Mouse (Mus musculus): ENCODE results near the gene C5ar1.

The C5ar1 gene

DNA sequence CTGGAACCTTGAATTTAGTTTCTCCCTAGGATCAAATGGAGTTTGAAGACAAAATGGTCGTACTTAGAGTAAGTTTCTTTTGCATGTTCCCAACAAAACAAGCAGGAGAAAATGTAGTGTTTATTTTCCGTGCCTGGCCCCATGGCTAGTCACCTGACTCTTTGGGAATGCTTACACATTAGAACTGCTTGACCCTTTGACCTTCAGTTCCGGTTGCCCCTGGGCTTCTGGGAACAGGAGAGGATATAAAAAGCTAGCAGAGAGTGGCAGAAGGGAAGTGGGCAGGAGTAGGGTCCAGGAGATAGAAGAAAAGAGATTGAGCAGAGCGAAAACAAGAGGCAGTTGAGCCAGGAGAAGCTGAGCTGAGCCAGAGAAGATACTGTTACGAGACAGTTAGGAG is 29.5 kb downstream of the C5ar1 start:
- no peak for DNase-seq (ENCODE audit: low spot score in 2 of 2)

DNA sequence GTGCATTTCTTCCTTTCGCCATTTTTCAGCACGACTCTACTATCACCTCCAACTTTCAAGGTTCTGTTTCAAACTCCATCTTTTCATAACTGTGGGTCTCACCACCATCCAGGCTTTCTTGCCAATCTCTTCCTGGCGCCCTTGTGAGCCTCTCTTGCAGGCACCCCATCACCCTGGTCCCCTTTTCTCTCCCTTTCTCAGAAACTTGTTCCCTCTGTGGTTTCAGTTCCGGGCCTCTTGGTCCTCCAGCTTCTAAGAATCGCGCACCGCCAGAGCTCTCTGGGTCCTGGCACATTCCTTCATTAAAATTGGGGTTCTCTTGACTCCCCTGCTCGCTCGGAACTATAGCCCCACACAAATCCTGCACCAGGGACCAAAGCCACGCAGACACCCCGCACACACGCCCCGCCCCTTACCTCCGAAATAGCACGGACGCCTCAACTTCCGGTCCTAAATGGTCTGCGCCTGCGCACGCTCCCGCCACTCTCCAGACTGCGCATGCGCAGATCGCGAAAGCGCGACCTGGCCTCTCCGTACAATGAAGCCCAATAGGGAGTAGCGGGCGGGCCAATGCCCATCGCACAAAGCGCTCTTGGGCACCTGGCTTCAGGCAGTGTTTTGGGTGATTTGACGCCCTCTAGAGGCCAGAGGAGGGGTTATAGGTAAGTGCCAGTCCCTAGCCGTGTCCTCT is 37.6 kb downstream of the C5ar1 start, which contains the start of gene Dhx34:
Gene Dhx34 (minus strand): TSS at position 456 of the 691 bp plus-strand sequence.
- DNase-seq (ENCODE audit: low spot score in 2 of 2): peak; percentile 91 to 96

DNA sequence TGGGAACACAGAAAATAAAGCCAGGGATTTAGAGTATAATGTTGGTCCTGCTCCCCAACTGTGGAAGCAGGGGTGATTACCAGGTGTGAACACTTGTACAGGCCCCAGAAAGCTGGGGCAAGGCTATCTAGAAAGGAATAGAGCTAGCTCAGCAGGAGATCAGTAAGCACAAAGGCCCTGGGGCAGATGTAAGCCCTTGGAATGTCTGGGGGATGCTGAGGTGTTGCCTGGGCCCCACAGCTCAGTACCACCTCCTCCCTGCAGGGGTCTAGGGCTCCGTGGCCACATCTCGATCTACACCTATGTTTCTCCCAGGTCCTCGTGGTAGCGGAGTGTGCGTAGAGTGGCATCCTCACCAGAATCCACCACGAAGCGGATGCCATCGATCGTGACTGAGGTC is 45.4 kb downstream of the C5ar1 start:
- DNase-seq (ENCODE audit: low spot score in 2 of 2): no peak

DNA sequence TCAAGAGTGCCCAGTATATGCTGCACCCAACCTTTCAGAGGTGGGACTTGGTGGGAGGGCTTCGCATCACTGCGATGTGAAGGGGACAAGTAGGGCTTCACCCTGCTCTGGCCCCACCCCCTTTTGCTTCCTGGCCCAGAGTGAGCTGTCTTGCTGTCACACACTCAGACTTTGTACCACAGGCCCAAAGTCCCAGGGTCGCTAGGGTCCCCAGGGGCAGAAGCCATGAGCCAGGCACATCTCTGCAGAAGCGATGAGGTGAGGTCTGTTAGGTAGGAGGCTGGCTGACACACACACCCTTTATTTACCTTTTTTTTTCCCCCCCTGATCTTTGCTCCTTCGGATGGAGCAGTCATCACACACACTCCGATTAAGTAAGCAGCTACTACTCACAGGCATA is 46.1 kb downstream of the C5ar1 start:
- no peak for DNase-seq (ENCODE audit: low spot score in 2 of 2)

DNA sequence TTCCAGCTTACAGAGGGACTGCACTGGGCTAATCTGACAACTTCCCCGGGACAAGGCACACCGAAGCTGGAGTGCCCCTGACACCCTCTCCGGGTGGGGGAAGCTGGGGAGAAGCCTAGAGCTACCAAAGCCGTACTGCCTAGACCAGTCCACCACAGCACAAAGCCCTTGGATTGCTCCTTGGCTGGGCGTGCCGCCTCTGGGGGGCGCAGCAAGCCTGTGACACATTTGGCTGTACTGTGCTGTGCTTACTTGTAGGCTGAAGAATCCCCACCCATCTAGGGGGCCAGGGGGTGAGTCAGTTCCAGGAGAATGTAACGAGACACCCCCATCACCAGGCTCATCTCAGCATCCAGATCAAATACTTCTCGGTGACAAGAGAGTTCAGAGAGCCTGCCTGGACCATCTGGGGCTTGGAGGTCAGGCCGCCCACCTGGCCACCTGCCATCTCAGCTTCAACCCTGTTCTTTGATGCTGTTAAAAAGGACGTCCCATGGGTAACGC is 48.4 kb downstream of the C5ar1 start:
- no peak for DNase-seq (ENCODE audit: low spot score in 2 of 2)

DNA sequence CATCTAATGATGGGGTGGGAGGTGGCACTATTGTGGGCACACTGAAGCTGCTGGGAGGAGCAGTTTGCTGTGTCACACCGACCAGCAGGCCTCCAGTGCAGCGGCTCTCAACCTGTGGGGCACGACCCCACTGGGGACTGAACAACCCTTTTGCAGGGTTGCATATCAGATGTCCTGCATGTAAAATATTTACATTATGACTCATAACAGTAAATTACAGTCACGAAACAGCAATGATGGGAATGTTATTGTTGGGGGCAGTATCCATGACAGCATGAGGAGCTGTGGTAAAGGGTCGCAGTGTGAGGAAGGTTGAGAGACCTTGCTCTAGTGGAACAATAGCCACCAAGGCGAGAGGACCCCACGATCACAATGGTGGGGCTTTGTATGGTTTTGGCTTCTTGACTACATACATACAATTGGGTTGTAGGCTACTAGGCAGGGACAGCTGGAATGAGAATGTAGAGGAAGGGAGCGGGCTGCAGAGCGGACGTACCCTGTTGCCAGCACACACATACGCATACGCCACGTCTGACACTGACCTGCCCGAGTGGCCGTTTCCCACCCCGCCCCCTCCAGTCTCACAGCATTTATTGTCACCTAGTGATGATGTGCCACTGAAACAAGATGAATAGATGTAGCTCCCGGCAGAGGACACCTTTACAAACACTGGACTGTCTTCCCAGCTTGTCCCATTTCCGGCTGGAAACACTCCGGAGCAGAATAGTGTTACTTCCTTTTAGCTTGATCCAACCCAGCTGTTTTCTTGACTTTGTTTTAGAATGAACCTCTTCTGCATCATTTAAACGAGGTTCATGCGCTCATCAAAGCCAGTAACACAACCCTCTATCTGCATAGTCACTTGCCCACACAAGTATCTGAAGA is 50.3 kb downstream of the C5ar1 start:
- no peak for DNase-seq (ENCODE audit: low spot score in 2 of 2)

DNA sequence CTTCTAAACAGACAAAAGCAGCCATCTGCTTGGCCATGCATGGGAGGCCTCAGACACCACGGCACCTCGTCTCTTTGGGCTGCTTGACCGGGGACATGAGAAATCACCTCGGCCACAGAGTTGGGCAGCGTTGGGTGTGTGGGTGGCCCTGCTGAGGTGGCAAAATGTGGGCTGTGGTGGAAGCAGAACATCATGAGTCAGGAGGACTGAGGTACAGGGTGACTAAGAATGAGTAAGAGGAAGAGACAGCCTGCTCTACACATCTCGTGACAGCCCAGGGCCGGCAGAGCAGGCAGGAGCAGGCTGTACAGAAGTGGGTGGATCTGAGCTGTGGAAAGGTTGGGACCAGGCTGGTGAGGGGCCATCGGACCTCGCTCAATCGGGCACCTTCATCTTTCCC is 51.8 kb downstream of the C5ar1 start:
- DNase-seq (ENCODE audit: low spot score in 2 of 2): no peak

DNA sequence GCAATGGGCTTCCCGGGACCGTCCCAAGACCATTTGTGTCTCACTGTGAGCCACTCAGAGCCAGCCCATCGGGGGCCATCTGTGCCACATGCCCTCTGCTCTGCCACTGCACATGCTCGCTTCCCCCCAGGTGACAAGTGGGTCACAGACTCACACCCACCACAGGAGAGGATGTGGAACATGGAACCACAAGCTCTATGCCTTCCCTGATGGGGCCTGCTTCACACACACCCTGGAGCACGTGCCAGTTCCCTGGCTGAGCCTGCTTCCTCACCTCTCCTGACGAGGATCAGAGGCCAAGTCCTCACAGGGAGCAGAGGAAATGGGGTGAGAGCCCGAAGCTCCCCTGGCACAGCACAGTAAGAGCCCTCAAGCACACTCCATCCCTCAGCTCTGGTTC is 52.3 kb downstream of the C5ar1 start:
- no peak for DNase-seq (ENCODE audit: low spot score in 2 of 2)

DNA sequence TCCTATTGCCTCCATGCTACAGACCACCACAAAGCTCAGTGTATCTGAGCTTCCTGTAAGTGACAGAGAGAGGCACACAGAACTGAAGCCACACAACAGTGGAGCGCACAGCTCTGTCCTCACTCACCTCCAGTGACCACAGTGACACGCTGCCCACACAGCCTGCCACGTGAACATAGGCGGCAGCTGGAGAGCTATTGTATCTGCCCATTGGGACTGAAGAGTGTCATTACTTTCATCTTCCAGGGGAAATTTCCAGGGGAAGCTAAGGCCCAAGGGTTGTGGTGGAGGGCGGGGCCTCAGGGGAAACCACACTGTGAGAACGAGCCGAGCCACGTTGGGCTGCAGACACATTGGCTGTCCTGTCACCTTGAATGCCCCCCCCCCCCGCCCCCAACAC is 54.5 kb downstream of the C5ar1 start:
- no peak for DNase-seq (ENCODE audit: low spot score in 2 of 2)

DNA sequence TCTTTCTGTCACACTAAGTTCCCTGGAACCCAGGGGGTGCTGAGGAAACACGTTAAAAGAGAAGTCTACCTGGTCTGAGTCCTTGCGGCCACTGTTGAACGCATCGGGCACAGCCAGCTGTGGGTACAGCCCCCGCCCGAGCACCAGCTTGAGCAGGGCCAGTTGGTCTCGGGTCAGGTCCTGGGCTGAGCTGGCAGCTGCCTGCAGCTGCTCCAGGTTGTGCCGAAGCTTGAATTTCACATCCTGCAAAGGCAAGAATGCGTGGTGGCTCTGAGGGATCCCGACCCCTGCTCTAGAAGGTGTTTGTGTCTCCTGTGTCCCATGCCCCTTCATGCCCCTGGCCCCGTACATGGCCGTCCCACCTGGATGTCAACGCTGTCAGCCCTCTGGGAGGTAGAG is 55.8 kb downstream of the C5ar1 start:
- no peak for DNase-seq (ENCODE audit: low spot score in 2 of 2)

DNA sequence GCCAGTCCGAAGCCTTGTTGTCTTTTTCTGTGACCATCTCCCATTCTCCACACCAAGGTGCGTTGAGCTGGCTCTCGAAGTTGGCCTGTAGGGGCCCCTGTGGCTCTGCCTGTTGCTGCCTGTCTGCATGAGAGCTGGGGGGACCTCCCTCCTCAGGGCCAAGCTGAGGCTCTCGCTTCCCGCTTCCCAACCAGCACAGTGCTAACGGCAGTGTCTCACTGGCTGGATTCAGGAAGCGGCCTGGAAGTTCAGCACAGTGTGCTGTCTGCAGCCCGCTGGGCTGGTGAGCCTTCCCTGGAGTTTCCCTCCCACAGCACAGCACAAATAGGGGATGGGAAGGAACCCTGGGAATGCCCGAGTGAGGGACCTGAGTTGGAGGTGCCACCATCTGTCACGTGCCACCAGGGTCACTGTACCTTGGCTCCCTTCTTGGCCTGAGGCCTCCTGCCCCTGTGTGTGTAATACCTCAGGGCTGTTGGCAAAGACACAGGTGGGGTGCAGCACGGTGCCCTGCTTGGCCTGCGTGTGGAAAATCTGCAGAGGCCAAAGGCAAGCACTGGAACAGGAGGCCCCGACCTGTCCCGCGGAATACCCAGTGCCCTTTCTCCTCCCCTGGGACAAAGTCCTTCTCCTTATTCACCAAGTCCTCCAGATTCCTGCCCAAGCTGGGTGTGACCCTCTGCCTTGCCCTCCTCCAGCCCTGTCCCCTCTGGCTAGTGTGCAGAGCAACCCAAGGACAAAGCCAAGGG is 56.4 kb downstream of the C5ar1 start:
- no peak for DNase-seq (ENCODE audit: low spot score in 2 of 2)

DNA sequence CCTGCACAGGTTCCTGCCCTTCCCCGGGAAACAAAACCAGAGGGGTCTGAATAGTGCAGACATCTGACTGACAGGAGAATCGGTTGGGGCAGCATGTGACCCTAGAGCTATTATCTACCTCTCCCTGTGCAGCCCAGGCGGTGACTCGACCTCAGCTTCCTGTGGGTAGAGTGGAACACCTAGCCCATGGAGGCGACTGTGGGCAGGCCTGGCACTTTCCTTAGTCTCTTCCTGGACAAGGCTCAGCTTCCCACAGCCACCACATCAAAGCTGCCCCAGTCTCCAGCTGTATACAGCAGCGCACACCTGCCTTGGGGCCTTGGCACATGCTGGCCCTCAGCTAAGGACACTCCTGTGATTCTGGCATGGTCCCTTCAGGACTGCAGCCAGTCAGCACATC is 58.2 kb downstream of the C5ar1 start:
- DNase-seq (ENCODE audit: low spot score in 2 of 2): no peak

DNA sequence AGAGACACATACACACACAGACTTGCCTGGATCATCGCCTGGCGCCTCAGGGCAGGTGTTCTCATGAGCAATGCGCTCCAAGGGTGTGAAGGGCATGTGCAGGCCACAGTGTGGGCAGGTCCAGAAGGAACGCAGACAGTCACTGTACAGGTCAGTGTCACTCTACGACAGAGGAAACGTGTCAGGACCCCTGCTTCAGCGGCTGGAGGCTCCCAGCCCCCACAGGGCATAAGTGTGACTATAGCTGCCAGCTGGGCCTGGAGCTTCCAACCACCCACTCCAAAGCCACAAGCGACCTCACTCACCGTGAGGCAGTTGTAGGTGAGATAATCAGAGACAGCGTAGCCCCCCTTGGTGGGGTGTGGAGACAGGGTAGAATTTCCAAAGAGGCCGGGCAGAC is 60.8 kb downstream of the C5ar1 start:
- no peak for DNase-seq (ENCODE audit: low spot score in 2 of 2)

DNA sequence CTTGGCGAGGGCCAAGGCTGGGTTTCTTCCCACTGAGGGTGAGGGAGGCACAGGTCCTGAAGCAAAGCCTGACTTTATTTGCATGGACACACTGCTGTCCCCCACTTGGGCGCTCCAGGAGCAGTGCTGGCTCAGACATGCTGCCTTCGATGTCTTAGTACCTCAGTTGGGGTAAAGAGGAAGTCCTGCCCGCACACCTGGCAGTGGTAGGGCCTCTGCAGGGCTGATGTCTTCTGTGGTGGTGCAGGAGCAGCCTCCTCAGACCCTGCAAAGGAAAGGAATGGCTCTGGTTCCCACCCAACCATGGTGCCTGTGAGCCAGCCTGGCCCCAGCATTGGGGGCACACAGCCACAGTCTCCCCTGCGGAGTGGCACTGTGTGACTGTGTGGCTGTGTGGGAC is 62.2 kb downstream of the C5ar1 start:
- DNase-seq (ENCODE audit: low spot score in 2 of 2): no peak
